Mouse (Mus musculus): ENCODE results near the gene Car12.

Gene Car12

GRCm38 (mm10) chr9:66713135-66714021, at the start of gene Car12:
Car12 (plus strand) TSS chr9:66713686.
- no peak for DNase-seq (ENCODE audit: low spot score in 2 of 2)

GRCm38 (mm10) chr9:66663764-66664163, 49.7 kb upstream of the Car12 start:
- DNase-seq (ENCODE audit: low spot score in 2 of 2) = no peak

GRCm38 (mm10) chr9:66664561-66664960, 48.9 kb upstream of the Car12 start:
- no peak for DNase-seq (ENCODE audit: low spot score in 2 of 2)

- DNase-seq (ENCODE audit: low spot score in 2 of 2) = no peak
Measured at GRCm38 (mm10) chr9:66666153-66666552, 47.3 kb upstream of the Car12 start.

- no peak for DNase-seq (ENCODE audit: low spot score in 2 of 2)
Measured at GRCm38 (mm10) chr9:66667046-66667445, 46.4 kb upstream of the Car12 start.

GRCm38 (mm10) chr9:66667868-66668267, 45.6 kb upstream of the Car12 start:
- DNase-seq (ENCODE audit: low spot score in 2 of 2) = no peak

- no peak for DNase-seq (ENCODE audit: low spot score in 2 of 2)
Measured at GRCm38 (mm10) chr9:66669561-66670078, 43.9 kb upstream of the Car12 start.

GRCm38 (mm10) chr9:66673771-66674170, 39.7 kb upstream of the Car12 start:
- no peak for DNase-seq (ENCODE audit: low spot score in 2 of 2)

GRCm38 (mm10) chr9:66675566-66675965, 37.9 kb upstream of the Car12 start:
- no peak for DNase-seq (ENCODE audit: low spot score in 2 of 2)

GRCm38 (mm10) chr9:66680102-66680501, 33.4 kb upstream of the Car12 start:
- DNase-seq (ENCODE audit: low spot score in 2 of 2) = no peak

GRCm38 (mm10) chr9:66682822-66683221, 30.7 kb upstream of the Car12 start:
- DNase-seq (ENCODE audit: low spot score in 2 of 2) = peak in 1 of 2 experiments; percentile 21

- no peak for DNase-seq (ENCODE audit: low spot score in 2 of 2)
Measured at GRCm38 (mm10) chr9:66685730-66686129, 27.8 kb upstream of the Car12 start.

GRCm38 (mm10) chr9:66687713-66688112, 25.8 kb upstream of the Car12 start:
- no peak for DNase-seq (ENCODE audit: low spot score in 2 of 2)

GRCm38 (mm10) chr9:66691683-66692305, 21.7 kb upstream of the Car12 start:
- DNase-seq (ENCODE audit: low spot score in 2 of 2) = no peak

- DNase-seq (ENCODE audit: low spot score in 2 of 2) = no peak
Measured at GRCm38 (mm10) chr9:66697355-66698140, 15.9 kb upstream of the Car12 start.

GRCm38 (mm10) chr9:66699748-66700147, 13.7 kb upstream of the Car12 start:
- no peak for DNase-seq (ENCODE audit: low spot score in 2 of 2)

GRCm38 (mm10) chr9:66703002-66703401, 10.5 kb upstream of the Car12 start:
- DNase-seq (ENCODE audit: low spot score in 2 of 2) = no peak

- DNase-seq (ENCODE audit: low spot score in 2 of 2) = no peak
Measured at GRCm38 (mm10) chr9:66705354-66705753, 8.1 kb upstream of the Car12 start.

- peak; percentile 80 to 92 for DNase-seq (ENCODE audit: low spot score in 2 of 2)
Measured at GRCm38 (mm10) chr9:66705766-66706165, 7.7 kb upstream of the Car12 start.

GRCm38 (mm10) chr9:66708054-66708772, 5.3 kb upstream of the Car12 start:
- DNase-seq (ENCODE audit: low spot score in 2 of 2) = no peak

GRCm38 (mm10) chr9:66708816-66709555, 4.5 kb upstream of the Car12 start:
- DNase-seq (ENCODE audit: low spot score in 2 of 2) = no peak

Data from spleen, postnatal 4 days (tissue).